Mouse (Mus musculus) lung, postnatal 0 days (tissue): ENCODE measurements around the gene Plppr1.

Experiments used
- CTCF ChIP-seq: IDR thresholded peaks from 2 replicates; pipeline ENCODE4 v1.5.1; 2016; ENCODE audit warnings: antibody characterized with exemption, mild to moderate bottlenecking
- EP300 ChIP-seq: IDR thresholded peaks from 2 replicates; pipeline ENCODE4 v1.6.1; 2016; ENCODE audit warnings: antibody characterized with exemption, mild to moderate bottlenecking, control low read depth

- no peak for TF ChIP-seq CTCF
- TF ChIP-seq EP300, result no peak
Measured at GRCm38 (mm10) chr4:49059021-49059401, at the start of gene Plppr1.
